Mouse (Mus musculus) heart, embryonic 16.5 days (tissue): ENCODE results near the gene Med21. TPM values are rescaled to one million over a fixed set of nuclear protein-coding genes. Genes with fewer than 3 reads are reported as not detected.

Experiments
- ATAC-seq: fragments of 200-750 bp; cut with Nextera tagmentation; replicated peaks from 2 replicates; pipeline ENCODE4 v1.8.0; 2017; ENCODE audit warnings: moderate number of reproducible peaks; ENCODE audit not compliant: insufficient read depth, low FRiP score; ENCODE audit errors: extremely low read depth
- H3K27ac ChIP-seq: fragments of 300-500 bp; sonication (generic); 2 replicates; pipeline ENCODE4 v1.5.1; 2014; ENCODE audit warnings: mild to moderate bottlenecking, low read length, control low read depth, moderate library complexity
- H3K27me3 ChIP-seq: fragments of 300-500 bp; sonication (generic); 2 replicates; pipeline ENCODE4 v1.6.1; 2014; ENCODE audit warnings: low read length, mixed read lengths; ENCODE audit not compliant: control insufficient read depth, insufficient read depth
- H3K36me3 ChIP-seq: fragments of 300-500 bp; sonication (generic); 2 replicates; pipeline ENCODE4 v1.6.1; 2014; ENCODE audit not compliant: control insufficient read depth, insufficient read depth
- H3K4me1 ChIP-seq: fragments of 300-500 bp; sonication (generic); 2 replicates; pipeline ENCODE4 v1.6.1; 2014; ENCODE audit warnings: low read length, mixed read lengths; ENCODE audit not compliant: control insufficient read depth, insufficient read depth
- H3K4me2 ChIP-seq: fragments of 300-500 bp; sonication (generic); 2 replicates; pipeline ENCODE4 v1.6.1; 2014; ENCODE audit warnings: low read depth, mild to moderate bottlenecking, control low read depth, low read length
- H3K4me3 ChIP-seq: fragments of 300-500 bp; sonication (generic); 2 replicates; pipeline ENCODE4 v1.5.1; 2014; ENCODE audit warnings: mild to moderate bottlenecking, control low read depth, low read length
- H3K9ac ChIP-seq: fragments of 300-500 bp; sonication (generic); 2 replicates; pipeline ENCODE4 v1.6.1; 2014; ENCODE audit warnings: low read length, control low read depth
- H3K9me3 ChIP-seq: fragments of 300-500 bp; sonication (generic); replicated peaks from 2 replicates; pipeline ENCODE4 v1.6.1; 2016; ENCODE audit warnings: low read length; ENCODE audit not compliant: control insufficient read depth
- WGBS: fragments of 180-500 bp; shearing (Covaris S2); extraction: QIAGEN DNeasy Blood & Tissue Kit; methylation state at CpG from one replicate; pipeline ENCODE4 v1.1.7; 2014; 5-methylcytosine and 5-hydroxymethylcytosine counted together
- polyA plus RNA-seq: library from polyadenylated mRNA; unstranded; fragments of >200 nt; fragmentation: Nextera tagmentation; extraction: Ambion mirVana; gene quantifications from 2 replicates; pipeline ENCODE4 v1.2.1, GENCODE M21; 2015

The Med21 gene
- polyA plus RNA-seq, 1 experiment from 2014 or later, result 150 TPM

DNA sequence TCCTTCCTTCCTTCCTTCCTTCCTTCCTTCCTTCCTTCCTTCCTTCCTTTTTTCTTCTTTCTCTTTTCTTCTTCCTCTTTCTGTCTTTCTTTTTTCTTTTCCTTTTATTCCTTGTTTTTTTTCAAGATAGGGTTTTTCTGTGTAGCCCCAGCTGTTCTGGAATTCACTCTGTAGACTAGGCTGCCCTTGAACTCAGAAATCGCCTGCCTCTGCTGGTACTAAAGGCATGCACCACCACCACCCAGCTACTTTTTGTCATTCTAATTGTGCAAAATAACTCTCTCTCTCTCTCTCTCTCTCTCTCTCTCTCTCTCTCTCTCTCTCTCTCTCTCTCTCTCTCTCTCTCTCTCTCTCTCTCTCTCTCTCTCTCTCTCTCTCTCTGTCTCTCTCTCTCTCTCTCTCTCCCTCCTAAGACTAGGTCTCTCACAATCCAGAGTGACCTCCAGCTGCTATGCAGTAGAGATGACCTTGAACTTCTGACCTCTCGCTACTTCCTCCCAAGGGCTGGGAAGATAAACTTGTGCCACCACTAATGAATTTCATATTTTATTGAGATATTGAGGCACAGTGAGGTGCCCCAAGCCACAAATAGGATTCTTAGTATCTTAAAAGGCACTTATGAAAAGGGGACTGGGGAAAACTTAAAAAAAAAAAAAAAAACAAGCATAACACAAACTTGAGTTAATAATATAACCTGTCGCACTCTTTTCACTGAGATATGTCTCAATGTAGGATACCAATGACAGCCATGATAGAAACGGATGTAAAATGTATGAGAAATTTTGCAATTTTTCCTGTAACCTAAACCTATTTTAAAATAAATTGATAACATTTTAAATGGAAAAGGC lies 7.4 kb upstream of the Med21 start:
- Histone ChIP-seq H3K4me3 (peak overlapping the region; percentile 92), H3K27me3 (no peaks in the 10 kb centered on the region), H3K4me2 (peak overlapping the region; percentile 89), H3K27ac (peak overlapping the region; percentile 14), H3K4me1 (peaks cover 14% of the 10 kb centered on the region), H3K36me3 (no peaks in the 10 kb centered on the region), H3K9ac (no peak overlapping the region), H3K9me3 (no peaks in the 10 kb centered on the region)
- 58% methylated on average over 4 of the region's 4 CpGs for WGBS
- ATAC-seq, result no peak

GRCm38 (mm10) chr6:146636482-146636881 lies 5.9 kb upstream of the Med21 start:
- Histone ChIP-seq H3K27me3 (no peaks in the 10 kb centered on the region), H3K4me1 (peaks cover 14% of the 10 kb centered on the region), H3K9ac (no peak overlapping the region), H3K4me2 (no peak overlapping the region), H3K4me3 (no peak overlapping the region), H3K9me3 (no peaks in the 10 kb centered on the region), H3K36me3 (no peaks in the 10 kb centered on the region), H3K27ac (no peak overlapping the region)
- no peak for ATAC-seq
- 70% methylated on average over 5 of the region's 5 CpGs for WGBS

- H3K27me3 ChIP-seq, result no peaks in the 10 kb centered on the region
These were observed 2.0 kb upstream of the Med21 start for GRCm38 (mm10) chr6:146640068-146640965.

GRCm38 (mm10) chr6:146640991-146641390 lies 1.4 kb upstream of the Med21 start:
- Histone ChIP-seq H3K4me2 (no peak overlapping the region), H3K36me3 (no peaks in the 10 kb centered on the region), H3K9me3 (no peaks in the 10 kb centered on the region), H3K4me3 (no peak overlapping the region), H3K27ac (no peak overlapping the region), H3K9ac (no peak overlapping the region), H3K4me1 (peaks cover 10% of the 10 kb centered on the region), H3K27me3 (no peaks in the 10 kb centered on the region)
- WGBS, result 82% methylated on average over 6 of the region's 6 CpGs
- no peak for ATAC-seq

More at GRCm38 (mm10) chr6:146640068-146640965, 2.0 kb upstream of the Med21 start:
- WGBS, result 74% methylated on average over 7 of the region's 7 CpGs
- Histone ChIP-seq H3K4me3 (no peak overlapping the region), H3K9ac (no peak overlapping the region), H3K9me3 (no peaks in the 10 kb centered on the region), H3K36me3 (no peaks in the 10 kb centered on the region), H3K4me2 (no peak overlapping the region), H3K4me1 (peaks cover 10% of the 10 kb centered on the region), H3K27ac (no peak overlapping the region)
- no peak for ATAC-seq

GRCm38 (mm10) chr6:146641621-146642210 lies 631 bp upstream of the Med21 start:
- H3K9ac ChIP-seq, result peak overlapping the region; percentile 76

DNA sequence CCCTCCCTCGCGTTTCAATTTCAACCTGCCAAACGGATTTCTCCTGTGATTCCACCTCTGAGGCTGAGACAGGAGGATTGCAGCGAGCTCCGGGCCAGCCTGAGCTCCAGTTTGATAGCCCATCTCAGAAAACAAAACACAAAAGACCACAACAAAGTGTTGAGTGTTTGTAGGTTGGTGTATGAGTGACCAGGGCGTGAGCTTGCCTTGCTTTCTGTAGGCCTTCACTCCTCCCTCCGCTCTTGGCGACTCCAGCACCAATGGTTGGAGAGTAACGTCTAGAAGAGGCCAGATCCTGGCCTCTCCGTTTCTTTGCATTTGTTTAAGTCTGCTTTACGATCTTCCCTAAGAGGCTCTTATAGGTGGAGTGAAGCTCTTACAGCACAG lies 830 bp downstream of the Med21 start:
- no peaks in the 10 kb centered on the region for H3K9me3 ChIP-seq
- H3K4me1 ChIP-seq, result peaks cover 10% of the 10 kb centered on the region
- peak overlapping the region; percentile 98 for H3K9ac ChIP-seq
- ATAC-seq, result no peak
- no peaks in the 10 kb centered on the region for H3K36me3 ChIP-seq
- peak overlapping the region; percentile 94 for H3K4me3 ChIP-seq
- peak overlapping the region; percentile 97 for H3K4me2 ChIP-seq
- 20% methylated on average over 11 of the region's 11 CpGs for WGBS
- H3K27me3 ChIP-seq, result no peaks in the 10 kb centered on the region
- peak overlapping the region; percentile 97 for H3K27ac ChIP-seq

More at GRCm38 (mm10) chr6:146641621-146642210, 631 bp upstream of the Med21 start:
- no peaks in the 10 kb centered on the region for H3K36me3 ChIP-seq
- 64% methylated on average over 11 of the region's 11 CpGs for WGBS
- no peaks in the 10 kb centered on the region for H3K27me3 ChIP-seq
- peak overlapping the region; percentile 72 for H3K27ac ChIP-seq
- peaks cover 10% of the 10 kb centered on the region for H3K4me1 ChIP-seq
- peak overlapping the region; percentile 94 for H3K4me3 ChIP-seq
- H3K9me3 ChIP-seq, result no peaks in the 10 kb centered on the region
- no peak for ATAC-seq
- H3K4me2 ChIP-seq, result peak overlapping the region; percentile 85

GRCm38 (mm10) chr6:146650013-146650412 lies 7.7 kb downstream of the Med21 start:
- Histone ChIP-seq H3K27ac (no peak overlapping the region), H3K4me2 (no peak overlapping the region), H3K27me3 (no peaks in the 10 kb centered on the region), H3K9ac (no peak overlapping the region), H3K9me3 (no peaks in the 10 kb centered on the region), H3K4me1 (peaks cover 2% of the 10 kb centered on the region), H3K4me3 (no peak overlapping the region), H3K36me3 (peaks cover 10% of the 10 kb centered on the region)
- 56% methylated on average over 2 of the region's 2 CpGs for WGBS
- no peak for ATAC-seq

DNA sequence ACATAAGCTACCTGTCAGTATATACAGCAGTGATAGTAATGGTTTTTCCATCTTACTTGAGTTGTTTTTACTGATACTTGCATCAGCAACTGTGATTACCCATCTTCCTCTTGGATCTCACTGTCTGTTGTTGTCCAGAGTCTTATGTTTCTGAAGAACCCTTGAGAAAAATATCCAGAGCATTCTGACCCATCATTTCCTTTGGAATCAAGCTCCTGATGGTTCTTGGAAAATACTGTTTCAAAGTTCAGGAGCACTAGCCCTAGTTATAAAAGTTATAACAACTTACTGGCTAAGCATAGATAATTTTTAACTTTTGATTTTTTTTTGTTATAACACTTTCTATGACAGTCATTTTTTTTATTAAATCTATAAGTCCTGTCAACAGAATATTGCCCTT lies 9.1 kb downstream of the Med21 start:
- H3K4me3 ChIP-seq, result no peak overlapping the region
- H3K27me3 ChIP-seq, result no peaks in the 10 kb centered on the region
- peaks cover 2% of the 10 kb centered on the region for H3K4me1 ChIP-seq
- no peak for ATAC-seq
- H3K9ac ChIP-seq, result no peak overlapping the region
- no peak overlapping the region for H3K4me2 ChIP-seq
- peaks cover 10% of the 10 kb centered on the region for H3K36me3 ChIP-seq
- H3K9me3 ChIP-seq, result no peaks in the 10 kb centered on the region
- no peak overlapping the region for H3K27ac ChIP-seq
